Mouse (Mus musculus) cerebellum, adult 2 months (tissue): ENCODE data around the gene Lhb.

Experiments
- CTCF ChIP-seq: fragments of 200-500 bp; IDR thresholded peaks from 2 replicates; pipeline ENCODE4 v1.5.1; 2011; ENCODE audit warnings: low read depth, mild to moderate bottlenecking, control low read depth, low read length, moderate library complexity, borderline replicate concordance; ENCODE audit not compliant: insufficient read depth
- POLR2A ChIP-seq: fragments of 200-500 bp; IDR thresholded peaks from 2 replicates; pipeline ENCODE4 v1.6.1; 2011; ENCODE audit warnings: low read length, control low read depth, borderline replicate concordance; ENCODE audit not compliant: insufficient read depth

DNA sequence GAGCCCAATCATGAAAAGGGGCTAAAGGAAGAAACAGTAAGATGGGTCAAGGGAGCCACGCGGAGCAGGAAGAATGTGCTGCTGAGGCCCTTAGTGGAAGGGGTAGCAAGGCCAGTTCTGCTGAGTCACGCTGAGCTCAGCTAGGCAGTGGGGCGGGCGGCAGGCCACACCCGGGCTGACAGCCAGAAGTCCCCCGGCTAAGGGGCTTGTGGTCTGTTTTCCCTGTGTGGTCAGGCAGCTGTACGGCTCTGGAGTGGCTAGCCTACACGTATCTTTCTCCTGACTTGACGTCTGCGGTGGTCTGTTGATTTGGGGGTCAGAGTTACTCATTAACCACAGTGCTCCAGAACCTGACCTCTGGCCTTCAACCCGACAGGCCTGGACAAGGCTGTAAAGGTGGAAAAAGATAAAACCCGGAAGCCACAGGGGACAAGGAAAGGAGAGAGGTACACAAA is 40.3 kb downstream of the Lhb start:
- TF ChIP-seq CTCF (no peak), POLR2A (no peak)
